Mouse (Mus musculus): ENCODE data around the gene Cask. TPM values are rescaled to one million over a fixed set of nuclear protein-coding genes. Genes with fewer than 3 reads are reported as not detected.
"Not testable (repeated sequence)": the region's sequence is repeated elsewhere in the genome, so short reads cannot be mapped to it uniquely, and the experiment has no call there.

The Cask gene
- polyA plus RNA-seq, 1 experiment, result 9.2 TPM

GRCm38 (mm10) chrX:13765024-13765423, 86.1 kb downstream of the Cask start:
- Histone ChIP-seq H3K27me3 (ENCODE audit: control insufficient read depth, insufficient read depth, low read length) (no peaks in the 10 kb centered on the region), H3K36me3 (ENCODE audit: control insufficient read depth, insufficient read depth, low read length) (no peaks in the 10 kb centered on the region), H3K4me1 (ENCODE audit: control insufficient read depth, insufficient read depth, insufficient read length, low read length) (no peaks in the 10 kb centered on the region), H3K4me3 (ENCODE audit: low read depth, low read length) (no peak overlapping the region), H3K27ac (ENCODE audit: insufficient read depth, low read depth, low read length) (no peak overlapping the region)
- TF ChIP-seq CTCF (IDR thresholded peaks at IDR 0.05; ENCODE audit: extremely low read depth, insufficient read length, insufficient replicate concordance, low read depth, low read length), result no peak
- 85% methylated on average over 1 of the region's 1 CpGs for WGBS

- WGBS, result 62% methylated on average over 3 of the region's 3 CpGs
- H3K27me3 ChIP-seq (ENCODE audit: control insufficient read depth, insufficient read depth, low read length), result no peaks in the 10 kb centered on the region
- H3K4me1 ChIP-seq (ENCODE audit: control insufficient read depth, insufficient read depth, insufficient read length, low read length), result no peaks in the 10 kb centered on the region
- TF ChIP-seq CTCF (IDR thresholded peaks at IDR 0.05; ENCODE audit: extremely low read depth, insufficient read length, insufficient replicate concordance, low read depth, low read length), result no peak
- TF ChIP-seq POLR2A (IDR thresholded peaks at IDR 0.05; ENCODE audit: low read depth, low read length), result no peak
- H3K4me3 ChIP-seq (ENCODE audit: low read depth, low read length), result no peak overlapping the region
- no peak overlapping the region for H3K27ac ChIP-seq (ENCODE audit: insufficient read depth, low read depth, low read length)
- H3K36me3 ChIP-seq (ENCODE audit: control insufficient read depth, insufficient read depth, low read length), result no peaks in the 10 kb centered on the region
Observed at GRCm38 (mm10) chrX:13757279-13758005, 93.7 kb downstream of the Cask start.

GRCm38 (mm10) chrX:13741110-13741509, 110.1 kb downstream of the Cask start:
- no peaks in the 10 kb centered on the region for H3K36me3 ChIP-seq (ENCODE audit: control insufficient read depth, insufficient read depth, low read length)
- no peak overlapping the region for H3K4me3 ChIP-seq (ENCODE audit: low read depth, low read length)
- H3K27ac ChIP-seq (ENCODE audit: insufficient read depth, low read depth, low read length), result no peak overlapping the region
- H3K4me1 ChIP-seq (ENCODE audit: control insufficient read depth, insufficient read depth, insufficient read length, low read length), result no peaks in the 10 kb centered on the region
- TF ChIP-seq CTCF (IDR thresholded peaks at IDR 0.05; ENCODE audit: extremely low read depth, insufficient read length, insufficient replicate concordance, low read depth, low read length) (no peak), POLR2A (IDR thresholded peaks at IDR 0.05; ENCODE audit: low read depth, low read length) (no peak)
- WGBS, result 49% methylated on average over 2 of the region's 2 CpGs
- no peaks in the 10 kb centered on the region for H3K27me3 ChIP-seq (ENCODE audit: control insufficient read depth, insufficient read depth, low read length)

GRCm38 (mm10) chrX:13730785-13731184, 120.4 kb downstream of the Cask start:
- not testable (repeated sequence) for H3K4me1 ChIP-seq (ENCODE audit: control insufficient read depth, insufficient read depth, insufficient read length, low read length); H3K4me3 ChIP-seq (ENCODE audit: low read depth, low read length); H3K27ac ChIP-seq (ENCODE audit: insufficient read depth, low read depth, low read length); H3K27me3 ChIP-seq (ENCODE audit: control insufficient read depth, insufficient read depth, low read length); H3K36me3 ChIP-seq (ENCODE audit: control insufficient read depth, insufficient read depth, low read length)

GRCm38 (mm10) chrX:13729835-13730480, 121.2 kb downstream of the Cask start:
- H3K36me3 ChIP-seq (ENCODE audit: control insufficient read depth, insufficient read depth, low read length), result no peaks in the 10 kb centered on the region
- no peak for TF ChIP-seq CTCF (IDR thresholded peaks at IDR 0.05; ENCODE audit: extremely low read depth, insufficient read length, insufficient replicate concordance, low read depth, low read length)
- no peak for TF ChIP-seq POLR2A (IDR thresholded peaks at IDR 0.05; ENCODE audit: low read depth, low read length)
- H3K27me3 ChIP-seq (ENCODE audit: control insufficient read depth, insufficient read depth, low read length), result no peaks in the 10 kb centered on the region
- no peak overlapping the region for H3K27ac ChIP-seq (ENCODE audit: insufficient read depth, low read depth, low read length)
- no peaks in the 10 kb centered on the region for H3K4me1 ChIP-seq (ENCODE audit: control insufficient read depth, insufficient read depth, insufficient read length, low read length)
- 36% methylated on average over 1 of the region's 1 CpGs for WGBS
- H3K4me3 ChIP-seq (ENCODE audit: low read depth, low read length), result no peak overlapping the region

- Histone ChIP-seq H3K27ac (ENCODE audit: insufficient read depth, low read depth, low read length) (no peak overlapping the region), H3K4me3 (ENCODE audit: low read depth, low read length) (no peak overlapping the region), H3K27me3 (ENCODE audit: control insufficient read depth, insufficient read depth, low read length) (no peaks in the 10 kb centered on the region), H3K36me3 (ENCODE audit: control insufficient read depth, insufficient read depth, low read length) (no peaks in the 10 kb centered on the region), H3K4me1 (ENCODE audit: control insufficient read depth, insufficient read depth, insufficient read length, low read length) (no peaks in the 10 kb centered on the region)
- 80% methylated on average over 8 of the region's 8 CpGs for WGBS
- TF ChIP-seq POLR2A (IDR thresholded peaks at IDR 0.05; ENCODE audit: low read depth, low read length), result no peak
Observed at GRCm38 (mm10) chrX:13725573-13726403, 125.4 kb downstream of the Cask start.

- WGBS, result 59% methylated on average over 7 of the region's 7 CpGs
- Histone ChIP-seq H3K27me3 (ENCODE audit: control insufficient read depth, insufficient read depth, low read length) (no peaks in the 10 kb centered on the region), H3K4me3 (ENCODE audit: low read depth, low read length) (no peak overlapping the region), H3K36me3 (ENCODE audit: control insufficient read depth, insufficient read depth, low read length) (no peaks in the 10 kb centered on the region), H3K4me1 (ENCODE audit: control insufficient read depth, insufficient read depth, insufficient read length, low read length) (peaks cover 12% of the 10 kb centered on the region; the same call in 1 of the 2 replicates), H3K27ac (ENCODE audit: insufficient read depth, low read depth, low read length) (no peak overlapping the region)
- TF ChIP-seq CTCF (IDR thresholded peaks at IDR 0.05; ENCODE audit: extremely low read depth, insufficient read length, insufficient replicate concordance, low read depth, low read length), result no peak
- no peak for TF ChIP-seq POLR2A (IDR thresholded peaks at IDR 0.05; ENCODE audit: low read depth, low read length)
Observed at GRCm38 (mm10) chrX:13720296-13720829, 130.8 kb downstream of the Cask start.
